Mouse (Mus musculus): ENCODE data around the gene Tspan5. TPM values are rescaled to one million over a fixed set of nuclear protein-coding genes. Genes with fewer than 3 reads are reported as not detected.

Gene Tspan5
- total and polyA plus RNA-seq, 3 experiments = 28.1 to 35.1 TPM; not detected in 1

- no peaks in the 10 kb centered on the region for H3K36me3 ChIP-seq (ENCODE audit: control insufficient read depth in 1 of 2, insufficient read depth in 2 of 2, low read length in 2 of 2)
- no peak overlapping the region for H3K27ac ChIP-seq (ENCODE audit: control insufficient read depth, low read depth, low read length)
- H3K27me3 ChIP-seq (ENCODE audit: control insufficient read depth in 1 of 2, insufficient read depth in 2 of 2, low read length in 2 of 2) = no peaks in the 10 kb centered on the region
- TF ChIP-seq ELF1 (IDR thresholded peaks at IDR 0.05; ENCODE audit: low read depth, low read length) (no peak), USF1 (IDR thresholded peaks at IDR 0.05; ENCODE audit: low read depth, low read length) (no peak), KAT2A (conservative IDR thresholded peaks at IDR 0.05; ENCODE audit: low read depth, low read length) (no peak), MAZ (IDR thresholded peaks at IDR 0.05; ENCODE audit: low read depth, low read length) (no peak), CTCF (IDR thresholded peaks at IDR 0.05 in 2 of 3, conservative IDR thresholded peaks at IDR 0.05 in 1 of 3; ENCODE audit: control insufficient read depth in 1 of 3, insufficient read depth in 1 of 3, low read depth in 2 of 3, low read length in 3 of 3, poor library complexity in 1 of 3, severe bottlenecking in 1 of 3) (no peak), ZKSCAN1 (IDR thresholded peaks at IDR 0.05; ENCODE audit: low read depth, low read length) (no peak), BHLHE40 (IDR thresholded peaks at IDR 0.05; ENCODE audit: borderline replicate concordance, low read depth, low read length) (no peak), POLR2AphosphoS2 (IDR thresholded peaks at IDR 0.05; ENCODE audit: low read length) (no peak), EP300 (IDR thresholded peaks at IDR 0.05; ENCODE audit: low read depth in 1 of 2, low read length in 2 of 2) (no peak), TCF12 (IDR thresholded peaks at IDR 0.05; ENCODE audit: low read depth, low read length) (no peak)
- H3K4me1 ChIP-seq (ENCODE audit: control insufficient read depth in 1 of 2, insufficient read depth in 2 of 2, low read length in 2 of 2) = no peaks in the 10 kb centered on the region
- peaks cover 4% of the 10 kb centered on the region; the same call in 1 of the 2 replicates for H3K79me2 ChIP-seq (ENCODE audit: control insufficient read depth, insufficient read depth, low read length, poor library complexity)
- no peaks in the 10 kb centered on the region for H3K9me3 ChIP-seq (replicated peaks; ENCODE audit: insufficient read depth, low read length)
- H3K9ac ChIP-seq (ENCODE audit: control insufficient read depth, low read depth, low read length, poor library complexity, severe bottlenecking) = no peak overlapping the region
- H3K4me3 ChIP-seq (ENCODE audit: control insufficient read depth in 1 of 2, insufficient read depth in 1 of 2, low read depth in 2 of 2, low read length in 2 of 2) = no peak overlapping the region
- no peak for DNase-seq (ENCODE audit: low read depth, low spot score)
Measured at GRCm38 (mm10) chr3:138861032-138861431, 119.0 kb downstream of the Tspan5 start.

DNA sequence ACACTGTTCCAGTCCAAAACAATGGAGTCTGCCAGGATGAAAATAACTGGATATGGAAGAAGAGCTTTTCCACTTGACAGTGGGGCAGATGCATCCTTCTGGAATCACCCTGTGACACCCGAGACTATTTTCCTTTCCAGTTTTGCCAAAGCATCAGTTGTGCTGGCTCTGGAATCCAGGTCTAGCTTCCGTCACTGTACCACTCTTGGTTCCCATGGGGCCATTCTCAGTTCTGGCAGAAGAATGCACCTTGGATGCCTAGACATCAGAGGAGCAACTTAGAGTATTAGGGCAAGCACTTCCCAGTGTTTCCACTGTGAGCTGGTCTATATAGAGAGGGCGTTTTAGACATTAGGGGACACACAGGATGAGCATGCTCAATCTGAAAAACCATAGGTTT lies 119.6 kb downstream of the Tspan5 start:
- Histone ChIP-seq H3K27ac (ENCODE audit: control insufficient read depth, low read depth, low read length) (no peak overlapping the region), H3K27me3 (ENCODE audit: control insufficient read depth in 1 of 2, insufficient read depth in 2 of 2, low read length in 2 of 2) (no peaks in the 10 kb centered on the region), H3K9ac (ENCODE audit: control insufficient read depth, low read depth, low read length, poor library complexity, severe bottlenecking) (no peak overlapping the region), H3K4me3 (ENCODE audit: control insufficient read depth in 1 of 2, insufficient read depth in 1 of 2, low read depth in 2 of 2, low read length in 2 of 2) (no peak overlapping the region), H3K36me3 (ENCODE audit: control insufficient read depth in 1 of 2, insufficient read depth in 2 of 2, low read length in 2 of 2) (no peaks in the 10 kb centered on the region), H3K9me3 (replicated peaks; ENCODE audit: insufficient read depth, low read length) (no peaks in the 10 kb centered on the region), H3K4me1 (ENCODE audit: control insufficient read depth in 1 of 2, insufficient read depth in 2 of 2, low read length in 2 of 2) (no peaks in the 10 kb centered on the region), H3K79me2 (ENCODE audit: control insufficient read depth, insufficient read depth, low read length, poor library complexity) (peaks cover 4% of the 10 kb centered on the region; the same call in 1 of the 2 replicates)
- DNase-seq (ENCODE audit: low read depth, low spot score) = no peak
- TF ChIP-seq MAX (IDR thresholded peaks at IDR 0.05; ENCODE audit: low read length) (no peak), POLR2A (IDR thresholded peaks at IDR 0.05; ENCODE audit: control insufficient read depth in 1 of 2, insufficient read depth in 1 of 2, low read depth in 1 of 2, low read length in 2 of 2, poor library complexity in 1 of 2) (no peak), NRF1 (IDR thresholded peaks at IDR 0.05; ENCODE audit: insufficient read depth, low read depth, low read length, poor library complexity, severe bottlenecking) (no peak), HCFC1 (IDR thresholded peaks at IDR 0.05; ENCODE audit: low read depth, low read length) (no peak), MEF2A (IDR thresholded peaks at IDR 0.05; ENCODE audit: extremely low read depth, insufficient replicate concordance, low read depth, low read length, poor library complexity, severe bottlenecking) (no peak), MAZ (IDR thresholded peaks at IDR 0.05; ENCODE audit: low read depth, low read length) (no peak), GABPA (IDR thresholded peaks at IDR 0.05; ENCODE audit: low read depth, low read length) (no peak), GATA1 (IDR thresholded peaks at IDR 0.05; ENCODE audit: low read depth, low read length) (no peak)

Data from MEL (cell line).